Mouse (Mus musculus) liver, embryonic 14.5 days (tissue): Measurements from ENCODE around the gene Ncapg. TPM values are rescaled to one million over a fixed set of nuclear protein-coding genes. Genes with fewer than 3 reads are reported as not detected.
A peak's percentile ranks its signal among the peaks of the same experiment; 100 is the strongest.
"Not testable (repeated sequence)": the region's sequence is repeated elsewhere in the genome, so short reads cannot be mapped to it uniquely, and the experiment has no call there.

Experiments
- ATAC-seq: fragments of 200-750 bp; cut with Nextera tagmentation; 2 replicates; pipeline ENCODE4 v1.8.0; 2017; ENCODE audit warnings: moderate number of reproducible peaks, mild to moderate bottlenecking, moderate library complexity; ENCODE audit not compliant: insufficient read depth
- DNase-seq, 3 experiments: peaks; one replicate each; pipeline ENCODE4 v3.0.0-alpha.2; 2012 to 2013; ENCODE audit warnings: low read depth in 3 of 3, low spot score in 3 of 3
- H3K27ac ChIP-seq: fragments of 300-500 bp; sonication (generic); 2 replicates; pipeline ENCODE4 v1.5.1; 2014; ENCODE audit warnings: moderate library complexity, mild to moderate bottlenecking, control low read depth, inconsistent platforms
- H3K27me3 ChIP-seq: fragments of 300-500 bp; sonication (generic); 2 replicates; pipeline ENCODE4 v1.6.1; 2014; ENCODE audit warnings: mild to moderate bottlenecking, low read length, moderate library complexity; ENCODE audit not compliant: control insufficient read depth, insufficient read depth
- H3K36me3 ChIP-seq: fragments of 300-500 bp; sonication (generic); replicated peaks from 2 replicates; pipeline ENCODE4 v1.6.1; 2014; ENCODE audit warnings: low read depth; ENCODE audit not compliant: control insufficient read depth, insufficient read depth
- H3K4me1 ChIP-seq, 2 experiments: fragments of 200-500 bp in 1 of 2; fragments of 300-500 bp in 1 of 2; sonication (generic) in 1 of 2; replicated peaks; 2 replicates each; pipeline ENCODE4 v1.6.1; 2012 to 2014; ENCODE audit warnings: antibody characterized with exemption in 1 of 2, inconsistent platforms in 1 of 2, low read length in 1 of 2; ENCODE audit not compliant: control insufficient read depth in 2 of 2, insufficient read depth in 2 of 2
- H3K4me2 ChIP-seq: fragments of 300-500 bp; sonication (generic); 2 replicates; pipeline ENCODE4 v1.6.1; 2014; ENCODE audit warnings: low read depth, mild to moderate bottlenecking, control low read depth, moderate library complexity
- H3K4me3 ChIP-seq, 2 experiments: fragments of 200-500 bp in 1 of 2; fragments of 300-500 bp in 1 of 2; sonication (generic) in 1 of 2; 2 replicates each; pipeline ENCODE4 v1.5.1; 2012 to 2014; ENCODE audit warnings: low read depth in 2 of 2, low read length in 2 of 2, mild to moderate bottlenecking in 2 of 2, control low read depth in 1 of 2, inconsistent platforms in 1 of 2, moderate library complexity in 1 of 2; ENCODE audit not compliant: insufficient read depth in 1 of 2
- H3K9ac ChIP-seq: fragments of 300-500 bp; sonication (generic); replicated peaks from 2 replicates; pipeline ENCODE4 v1.6.1; 2014; ENCODE audit warnings: mild to moderate bottlenecking, control low read depth, moderate library complexity
- H3K9me3 ChIP-seq: fragments of 300-500 bp; sonication (generic); 2 replicates; pipeline ENCODE4 v1.6.1; 2016; ENCODE audit warnings: low read length, mixed read lengths; ENCODE audit not compliant: control insufficient read depth
- CTCF ChIP-seq: IDR thresholded peaks from 2 replicates; pipeline ENCODE4 v1.5.1; 2016; ENCODE audit warnings: antibody characterized with exemption, low read depth, control low read depth
- EP300 ChIP-seq: IDR thresholded peaks from 2 replicates; pipeline ENCODE4 v1.6.1; 2016; ENCODE audit warnings: antibody characterized with exemption, low read depth
- WGBS: fragments of 180-500 bp; shearing (Covaris S2); extraction: QIAGEN DNeasy Blood & Tissue Kit; methylation state at CpG from one replicate; pipeline ENCODE4 v1.1.7; 2014; ENCODE audit not compliant: insufficient replicate concordance; 5-methylcytosine and 5-hydroxymethylcytosine counted together
- polyA plus RNA-seq, 2 experiments: library from polyadenylated mRNA; depleted of rRNA in 1 of 2; stranded (reverse) in 1 of 2; unstranded in 1 of 2; fragments of >200 nt; fragmentation: Nextera tagmentation in 1 of 2; extraction: Ambion mirVana in 1 of 2; gene quantifications; 2 replicates each; pipeline versions ENCODE4 v1.2.1 to v1.2.3; 2012 to 2014

The Ncapg gene
- polyA plus RNA-seq, 2 experiments, result 28.2 to 57.4 TPM

- ATAC-seq (no peak), DNase-seq (no peak)
- under 1% methylated on average over 48 of the region's 48 CpGs for WGBS
- Histone ChIP-seq H3K27me3 (peaks cover 9% of the 10 kb centered on the region), H3K9ac (no peak within 1 kb of the TSS), H3K36me3 (no peaks in the 10 kb centered on the region), H3K4me3 (peak within 1 kb of the TSS; percentile 4 to 49), H3K4me2 (peak within 1 kb of the TSS; percentile 65), H3K9me3 (no peaks in the 10 kb centered on the region), H3K27ac (no peak within 1 kb of the TSS), H3K4me1 (0 out of 4 replicates have a peak, but pooled peaks cover 0 to 4% of the 10 kb centered on the region in 2 experiments)
- TF ChIP-seq EP300 (no peak), CTCF (no peak)
Observed at GRCm38 (mm10) chr5:45638806-45639714, 30.7 kb upstream of the Ncapg start, which contains the start of gene Fam184b. Gene Fam184b, minus strand, starts transcription at chr5:45639614.

- no peak for ATAC-seq
- Histone ChIP-seq H3K27me3 (peaks cover 9% of the 10 kb centered on the region), H3K4me1 (0 out of 4 replicates have a peak, but pooled peaks cover 0 to 4% of the 10 kb centered on the region in 2 experiments), H3K36me3 (no peaks in the 10 kb centered on the region), H3K4me3 (peak overlapping the region in 1 of 2 experiments; percentile 49; a peak in 2 of 4 replicates), H3K4me2 (peak overlapping the region; percentile 65), H3K9me3 (no peaks in the 10 kb centered on the region), H3K9ac (no peak overlapping the region), H3K27ac (no peak overlapping the region)
- 3% methylated on average over 8 of the region's 8 CpGs for WGBS
- DNase-seq, result no peak
- TF ChIP-seq EP300 (no peak), CTCF (no peak)
Observed at GRCm38 (mm10) chr5:45639715-45640092, 30.0 kb upstream of the Ncapg start.

- Histone ChIP-seq H3K27me3 (no peaks in the 10 kb centered on the region), H3K4me3 (no peak overlapping the region), H3K4me1 (no peaks in the 10 kb centered on the region), H3K9me3 (no peaks in the 10 kb centered on the region), H3K27ac (no peak overlapping the region), H3K4me2 (no peak overlapping the region), H3K9ac (no peak overlapping the region), H3K36me3 (no peaks in the 10 kb centered on the region)
- 62% methylated on average over 2 of the region's 2 CpGs for WGBS
- ATAC-seq, result no peak
- no peak for DNase-seq
- no peak for TF ChIP-seq CTCF
- TF ChIP-seq EP300, result no peak
Observed at GRCm38 (mm10) chr5:45651026-45651703, 18.6 kb upstream of the Ncapg start.

GRCm38 (mm10) chr5:45658406-45658805 lies 11.3 kb upstream of the Ncapg start:
- not testable (repeated sequence) for H3K27ac ChIP-seq, H3K27me3 ChIP-seq, H3K9ac ChIP-seq, H3K9me3 ChIP-seq, ATAC-seq, H3K36me3 ChIP-seq, H3K4me2 ChIP-seq, H3K4me1 ChIP-seq, H3K4me3 ChIP-seq, DNase-seq
- 84% methylated on average over 13 of the region's 13 CpGs for WGBS

GRCm38 (mm10) chr5:45668324-45668723 lies 1.4 kb upstream of the Ncapg start:
- 23% methylated on average over 3 of the region's 3 CpGs for WGBS
- Histone ChIP-seq H3K36me3 (peaks cover 5% of the 10 kb centered on the region), H3K4me1 (peaks cover 0 to 5% of the 10 kb centered on the region in 2 experiments; a peak in 2 of 4 replicates), H3K9ac (no peak overlapping the region), H3K4me2 (peak overlapping the region; percentile 86), H3K9me3 (no peaks in the 10 kb centered on the region), H3K27me3 (no peaks in the 10 kb centered on the region), H3K27ac (no peak overlapping the region), H3K4me3 (peak overlapping the region; percentile 83 to 90; a peak in 3 of 4 replicates)
- no peak for TF ChIP-seq EP300
- TF ChIP-seq CTCF, result peak; percentile 48; the same call in 1 of the 2 replicates
- DNase-seq (peak in 2 of 3 experiments; percentile 44 to 59), ATAC-seq (no peak)
